Mouse (Mus musculus): ENCODE measurements around the gene Gdf2.

DNA sequence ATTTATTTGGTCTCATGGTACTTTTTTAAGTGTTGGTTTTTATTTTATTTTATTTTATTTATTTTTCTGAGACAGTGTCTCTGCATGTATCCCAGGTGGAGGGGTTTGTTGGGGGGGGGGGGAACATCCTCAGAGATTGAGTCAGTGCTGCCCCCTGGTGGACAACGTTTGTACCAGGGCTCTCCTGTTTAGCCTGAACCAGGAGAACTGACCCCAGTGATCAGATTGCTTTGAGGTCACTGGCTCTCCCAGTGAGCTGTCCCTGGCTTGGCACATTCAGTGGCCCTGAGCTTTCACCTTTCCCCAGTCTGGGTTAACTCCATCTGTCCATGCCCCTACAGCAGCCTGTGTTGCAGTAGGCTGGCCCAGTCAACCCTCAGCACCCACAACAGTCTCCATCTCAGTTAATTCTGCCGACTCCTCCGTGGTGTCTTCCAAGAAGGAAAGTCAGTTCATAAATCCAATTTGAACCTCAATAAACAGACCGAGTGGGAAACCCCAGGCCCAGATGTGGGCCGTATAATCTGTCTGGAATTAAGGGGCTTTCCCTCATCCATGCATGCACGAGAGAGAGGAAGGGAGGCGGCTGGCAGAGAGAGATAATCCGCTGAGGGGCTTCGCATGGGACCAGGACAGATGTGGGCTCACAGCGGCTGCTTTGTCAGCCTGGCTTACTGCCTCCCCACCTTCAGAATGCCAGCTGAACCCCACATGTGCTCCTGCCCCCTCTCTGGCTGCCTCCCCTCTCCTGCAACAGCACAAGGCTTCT, 7.7 kb upstream of the Gdf2 start:
- TF ChIP-seq EP300 (IDR thresholded peaks at IDR 0.05), result no peak
- TF ChIP-seq CTCF (IDR thresholded peaks at IDR 0.05), result peak; percentile 70
